Comparison of ENCODE assay signal across 8 mouse cellular contexts in genomic region chrX:137118097-137118746, GRCm38 (mm10). TPM values are rescaled to one million over a fixed set of nuclear protein-coding genes. Genes with fewer than 3 reads are reported as not detected.
DNase-seq lines count a peak whose midpoint lies in the region; ATAC-seq and TF ChIP-seq lines count a peak whose summit lies in the region.

No protein-coding gene starts in this region.

- H3K9me3 ChIP-seq in hindbrain, embryonic 16.5 days (ENCODE audit: control insufficient read depth, low read length) = no peaks in the 10 kb centered on the region
- H3K9me3 ChIP-seq in liver, embryonic 14.5 days (ENCODE audit: control insufficient read depth, low read length) = no peaks in the 10 kb centered on the region
- no peaks in the 10 kb centered on the region; the same call in 1 of the 2 replicates for H3K9me3 ChIP-seq in neural tube, embryonic 15.5 days (replicated peaks)

- no peaks in the 10 kb centered on the region for H3K36me3 ChIP-seq in hindbrain, embryonic 16.5 days (ENCODE audit: control insufficient read depth, insufficient read depth, low read length)
- H3K36me3 ChIP-seq in liver, embryonic 14.5 days (replicated peaks; ENCODE audit: control insufficient read depth, insufficient read depth, low read depth) = no peaks in the 10 kb centered on the region
- no peaks in the 10 kb centered on the region for H3K36me3 ChIP-seq in neural tube, embryonic 15.5 days

- no peak overlapping the region for H3K27ac ChIP-seq in hindbrain, embryonic 16.5 days (ENCODE audit: low read depth, low read length)
- H3K27ac ChIP-seq in liver, embryonic 14.5 days = no peak overlapping the region
- H3K27ac ChIP-seq in neural tube, embryonic 15.5 days (replicated peaks) = no peak overlapping the region

- no peaks in the 10 kb centered on the region for H3K4me1 ChIP-seq in hindbrain, embryonic 16.5 days (ENCODE audit: control insufficient read depth, insufficient read depth, low read depth, low read length)
- no peaks in the 10 kb centered on the region for H3K4me1 ChIP-seq in liver, embryonic 14.5 days (replicated peaks; ENCODE audit: control insufficient read depth in 2 of 2, insufficient read depth in 2 of 2, low read length in 1 of 2)
- no peaks in the 10 kb centered on the region; the same call in 1 of the 2 replicates for H3K4me1 ChIP-seq in neural tube, embryonic 15.5 days

- DNase-seq in cerebellum, postnatal 10 days = peak; percentile 66 to 81
- DNase-seq in cerebellum, adult 8-10 months = no peak
- DNase-seq in B cell, adult 2 months = peak; percentile 45 to 50
- peak; percentile 35 for DNase-seq in embryo, embryonic 11.5 days (ENCODE audit: low read depth, low spot score)
- no peak for DNase-seq in liver, embryonic 14.5 days (ENCODE audit: low read depth in 3 of 3, low spot score in 3 of 3)
- no peak for DNase-seq in frontal cortex, postnatal 25 days (ENCODE audit: low spot score in 2 of 2)

- H3K4me2 ChIP-seq in hindbrain, embryonic 16.5 days (ENCODE audit: low read length) = peak overlapping the region; percentile 30; the same call in 1 of the 2 replicates
- no peak overlapping the region for H3K4me2 ChIP-seq in liver, embryonic 14.5 days (ENCODE audit: low read depth)
- H3K4me2 ChIP-seq in neural tube, embryonic 15.5 days = peak overlapping the region; percentile 33

- peak; percentile 47 for TF ChIP-seq CTCF in liver, embryonic 14.5 days (IDR thresholded peaks at IDR 0.05; ENCODE audit: low read depth)

- WGBS in hindbrain, embryonic 16.5 days = 16% methylated on average over 33 of the region's 40 CpGs
- WGBS in liver, embryonic 14.5 days (ENCODE audit: insufficient replicate concordance) = 14% methylated on average over 40 of the region's 40 CpGs
- WGBS in neural tube, embryonic 15.5 days = 18% methylated on average over 40 of the region's 40 CpGs

- peaks cover 37% of the 10 kb centered on the region for H3K27me3 ChIP-seq in hindbrain, embryonic 16.5 days (replicated peaks; ENCODE audit: control insufficient read depth, insufficient read depth, low read length)
- H3K27me3 ChIP-seq in liver, embryonic 14.5 days (ENCODE audit: control insufficient read depth, insufficient read depth, low read length) = peaks cover 55% of the 10 kb centered on the region
- H3K27me3 ChIP-seq in neural tube, embryonic 15.5 days (replicated peaks) = peaks cover 65% of the 10 kb centered on the region

- H3K4me3 ChIP-seq in hindbrain, embryonic 16.5 days (ENCODE audit: low read length) = no peak overlapping the region
- no peak overlapping the region for H3K4me3 ChIP-seq in liver, embryonic 14.5 days (ENCODE audit: insufficient read depth in 1 of 2, low read depth in 2 of 2, low read length in 2 of 2)
- no peak overlapping the region; the same call in 1 of the 2 replicates for H3K4me3 ChIP-seq in neural tube, embryonic 15.5 days (replicated peaks)

- TF ChIP-seq EP300 in liver, embryonic 14.5 days (IDR thresholded peaks at IDR 0.05; ENCODE audit: low read depth) = no peak

- ATAC-seq in hindbrain, embryonic 16.5 days = peak; percentile 76
- ATAC-seq in liver, embryonic 14.5 days (ENCODE audit: insufficient read depth) = no peak
- ATAC-seq in neural tube, embryonic 15.5 days (ENCODE audit: low FRiP score) = no peak

- H3K9ac ChIP-seq in hindbrain, embryonic 16.5 days (ENCODE audit: low read depth, low read length) = no peak overlapping the region
- no peak overlapping the region for H3K9ac ChIP-seq in liver, embryonic 14.5 days (replicated peaks)
- H3K9ac ChIP-seq in neural tube, embryonic 15.5 days (replicated peaks) = no peak overlapping the region

RNA-seq across cellular contexts. Expression of gene Esx1, which starts 3.7 kb away (rescaled TPM):
- not detected in 2 replicates for polyA plus RNA-seq in hindbrain, embryonic 16.5 days (2015; fragmentation: Nextera tagmentation; extraction: Ambion mirVana)
- polyA plus RNA-seq in liver, embryonic 14.5 days (2012; rRNA removed) = not detected in 2 replicates
- polyA plus RNA-seq in liver, embryonic 14.5 days (2014; fragmentation: Nextera tagmentation; extraction: Ambion mirVana) = not detected in 2 replicates
- not detected in 2 replicates for polyA plus RNA-seq in neural tube, embryonic 15.5 days (2015; fragmentation: Nextera tagmentation; extraction: Ambion mirVana)

Comparison
In these comparisons a context has a peak if more than half of its experiments do, and no peak if none do; other contexts are left out.
1. DNase-seq: peak in cerebellum, postnatal 10 days (2 of 2), B cell, adult 2 months (2 of 2) and embryo, embryonic 11.5 days (single experiment); none in cerebellum, adult 8-10 months (single experiment), liver, embryonic 14.5 days (0 of 3) and frontal cortex, postnatal 25 days (0 of 2).